Mouse (Mus musculus): Measurements from ENCODE around the gene Ptgis. TPM values are rescaled to one million over a fixed set of nuclear protein-coding genes. Genes with fewer than 3 reads are reported as not detected.
A peak's percentile ranks its signal among the peaks of the same experiment; 100 is the strongest.

Ptgis gene
- polyA plus RNA-seq, 1 experiment from 2014 or later, result 17.7 TPM

GRCm38 (mm10) chr2:167249591-167249990, 9.2 kb upstream of the Ptgis start:
- 35% methylated on average over 3 of the region's 3 CpGs for WGBS
- Histone ChIP-seq H3K27ac (peak overlapping the region; percentile 54), H3K9ac (ENCODE audit: low read depth, low read length) (no peak overlapping the region), H3K4me1 (replicated peaks; ENCODE audit: insufficient read depth, low read length) (0 out of 2 replicates have a peak, but pooled peaks cover 9% of the 10 kb centered on the region), H3K27me3 (ENCODE audit: insufficient read depth, low read length) (no peaks in the 10 kb centered on the region), H3K4me2 (ENCODE audit: low read length) (no peak overlapping the region), H3K36me3 (ENCODE audit: insufficient read depth, low read length) (no peaks in the 10 kb centered on the region), H3K9me3 (replicated peaks; ENCODE audit: low read length) (no peaks in the 10 kb centered on the region), H3K4me3 (replicated peaks; ENCODE audit: low read depth, low read length) (no peak overlapping the region)
- DNase-seq (ENCODE audit: low spot score), result peak; percentile 79
- peak; percentile 26; the same call in 1 of the 2 replicates for ATAC-seq (replicated peaks; ENCODE audit: low FRiP score, low read depth)
- no peak for TF ChIP-seq CTCF (IDR thresholded peaks at IDR 0.05; ENCODE audit: low read depth)

- H3K9ac ChIP-seq (ENCODE audit: low read depth, low read length), result 0 out of 2 replicates have a peak overlapping the region, but pooled peaks have one; percentile 4
- no peak for ATAC-seq (replicated peaks; ENCODE audit: low FRiP score, low read depth)
- no peaks in the 10 kb centered on the region for H3K9me3 ChIP-seq (replicated peaks; ENCODE audit: low read length)
- no peaks in the 10 kb centered on the region for H3K27me3 ChIP-seq (ENCODE audit: insufficient read depth, low read length)
- no peaks in the 10 kb centered on the region for H3K36me3 ChIP-seq (ENCODE audit: insufficient read depth, low read length)
- no peak for DNase-seq (ENCODE audit: low spot score)
- 63% methylated on average over 2 of the region's 2 CpGs for WGBS
- no peak for TF ChIP-seq CTCF (IDR thresholded peaks at IDR 0.05; ENCODE audit: low read depth)
- H3K4me1 ChIP-seq (replicated peaks; ENCODE audit: insufficient read depth, low read length), result 0 out of 2 replicates have a peak, but pooled peaks cover 9% of the 10 kb centered on the region
- no peak overlapping the region for H3K4me3 ChIP-seq (replicated peaks; ENCODE audit: low read depth, low read length)
- H3K27ac ChIP-seq, result no peak overlapping the region
- H3K4me2 ChIP-seq (ENCODE audit: low read length), result no peak overlapping the region
Observed at GRCm38 (mm10) chr2:167247823-167248222, 7.4 kb upstream of the Ptgis start.

GRCm38 (mm10) chr2:167246704-167247103, 6.3 kb upstream of the Ptgis start:
- WGBS, result 86% methylated on average over 7 of the region's 7 CpGs
- Histone ChIP-seq H3K36me3 (ENCODE audit: insufficient read depth, low read length) (no peaks in the 10 kb centered on the region), H3K9ac (ENCODE audit: low read depth, low read length) (no peak overlapping the region), H3K9me3 (replicated peaks; ENCODE audit: low read length) (no peaks in the 10 kb centered on the region), H3K4me1 (replicated peaks; ENCODE audit: insufficient read depth, low read length) (0 out of 2 replicates have a peak, but pooled peaks cover 9% of the 10 kb centered on the region), H3K4me2 (ENCODE audit: low read length) (no peak overlapping the region), H3K27ac (no peak overlapping the region), H3K4me3 (replicated peaks; ENCODE audit: low read depth, low read length) (no peak overlapping the region), H3K27me3 (ENCODE audit: insufficient read depth, low read length) (no peaks in the 10 kb centered on the region)
- ATAC-seq (replicated peaks; ENCODE audit: low FRiP score, low read depth), result no peak
- TF ChIP-seq CTCF (IDR thresholded peaks at IDR 0.05; ENCODE audit: low read depth), result no peak
- no peak for DNase-seq (ENCODE audit: low spot score)

- Histone ChIP-seq H3K27me3 (ENCODE audit: insufficient read depth, low read length) (0 out of 2 replicates have a peak, but pooled peaks cover 3% of the 10 kb centered on the region), H3K9me3 (replicated peaks; ENCODE audit: low read length) (no peaks in the 10 kb centered on the region), H3K27ac (no peak overlapping the region), H3K4me3 (replicated peaks; ENCODE audit: low read depth, low read length) (no peak overlapping the region), H3K4me2 (ENCODE audit: low read length) (no peak overlapping the region), H3K4me1 (replicated peaks; ENCODE audit: insufficient read depth, low read length) (0 out of 2 replicates have a peak, but pooled peaks cover 5% of the 10 kb centered on the region), H3K9ac (ENCODE audit: low read depth, low read length) (no peak overlapping the region), H3K36me3 (ENCODE audit: insufficient read depth, low read length) (no peaks in the 10 kb centered on the region)
- ATAC-seq (replicated peaks; ENCODE audit: low FRiP score, low read depth), result no peak
- WGBS, result 74% methylated on average over 4 of the region's 4 CpGs
- DNase-seq (ENCODE audit: low spot score), result no peak
- TF ChIP-seq CTCF (IDR thresholded peaks at IDR 0.05; ENCODE audit: low read depth), result 0 out of 2 replicates have a peak, but pooled peaks have one; percentile 37
Observed at GRCm38 (mm10) chr2:167244892-167245291, 4.5 kb upstream of the Ptgis start.

DNA sequence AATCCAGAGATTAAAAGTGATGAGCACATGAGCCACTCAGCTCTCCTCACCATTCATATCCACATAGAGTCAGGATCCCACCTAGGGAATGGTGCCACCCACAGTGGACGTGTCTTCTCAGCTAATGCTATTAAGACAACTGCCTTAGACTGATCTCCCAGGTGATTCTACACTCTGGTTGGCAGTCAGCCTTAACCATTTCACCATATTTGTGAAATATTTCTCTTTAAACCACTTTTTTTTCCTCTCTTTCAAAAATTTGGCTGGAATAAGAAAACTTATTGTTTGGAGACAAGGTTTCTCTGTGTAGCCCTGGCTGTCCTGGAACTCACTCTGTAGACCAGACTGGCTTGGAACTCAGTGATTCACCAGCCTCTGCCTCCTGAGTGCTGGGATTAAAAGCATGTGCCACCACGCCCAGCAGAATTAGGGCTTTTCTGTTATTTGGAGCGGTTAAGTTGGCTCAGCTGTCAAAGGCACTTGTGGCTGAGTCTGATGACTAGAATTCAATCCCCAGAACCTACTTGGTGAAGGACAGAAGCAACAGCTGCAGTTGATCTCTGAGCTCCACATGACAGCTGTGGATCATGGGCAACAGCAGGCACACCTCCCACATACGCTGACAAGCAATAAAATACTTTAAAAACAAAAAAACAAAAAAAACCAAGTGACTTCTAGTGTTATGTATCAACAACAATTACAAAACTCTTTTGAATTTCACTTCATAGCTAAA, 3.6 kb upstream of the Ptgis start:
- H3K4me2 ChIP-seq (ENCODE audit: low read length), result no peak overlapping the region
- no peaks in the 10 kb centered on the region for H3K4me1 ChIP-seq (replicated peaks; ENCODE audit: insufficient read depth, low read length)
- H3K27ac ChIP-seq, result no peak overlapping the region
- 0 out of 2 replicates have a peak, but pooled peaks cover 4% of the 10 kb centered on the region for H3K27me3 ChIP-seq (ENCODE audit: insufficient read depth, low read length)
- ATAC-seq (replicated peaks; ENCODE audit: low FRiP score, low read depth), result no peak
- TF ChIP-seq CTCF (IDR thresholded peaks at IDR 0.05; ENCODE audit: low read depth), result no peak
- no peak for DNase-seq (ENCODE audit: low spot score)
- 76% methylated on average over 4 of the region's 4 CpGs for WGBS
- no peaks in the 10 kb centered on the region for H3K9me3 ChIP-seq (replicated peaks; ENCODE audit: low read length)
- H3K4me3 ChIP-seq (replicated peaks; ENCODE audit: low read depth, low read length), result no peak overlapping the region
- H3K36me3 ChIP-seq (ENCODE audit: insufficient read depth, low read length), result no peaks in the 10 kb centered on the region
- no peak overlapping the region for H3K9ac ChIP-seq (ENCODE audit: low read depth, low read length)

GRCm38 (mm10) chr2:167239262-167239661, 1.1 kb downstream of the Ptgis start:
- DNase-seq (ENCODE audit: low spot score) (peak; percentile 46), ATAC-seq (replicated peaks; ENCODE audit: low FRiP score, low read depth) (no peak)
- Histone ChIP-seq H3K9me3 (replicated peaks; ENCODE audit: low read length) (no peaks in the 10 kb centered on the region), H3K4me1 (replicated peaks; ENCODE audit: insufficient read depth, low read length) (no peaks in the 10 kb centered on the region), H3K27ac (no peak overlapping the region), H3K4me2 (ENCODE audit: low read length) (peak overlapping the region; percentile 76), H3K27me3 (ENCODE audit: insufficient read depth, low read length) (peaks cover 7% of the 10 kb centered on the region; the same call in 1 of the 2 replicates), H3K36me3 (ENCODE audit: insufficient read depth, low read length) (no peaks in the 10 kb centered on the region), H3K9ac (ENCODE audit: low read depth, low read length) (0 out of 2 replicates have a peak overlapping the region, but pooled peaks have one; percentile 10), H3K4me3 (replicated peaks; ENCODE audit: low read depth, low read length) (peak overlapping the region; percentile 50; the same call in 1 of the 2 replicates)
- 24% methylated on average over 12 of the region's 12 CpGs for WGBS
- no peak for TF ChIP-seq CTCF (IDR thresholded peaks at IDR 0.05; ENCODE audit: low read depth)
